Mouse (Mus musculus) kidney, postnatal 0 days (tissue): ENCODE results near the gene Cdnf. TPM values are rescaled to one million over a fixed set of nuclear protein-coding genes. Genes with fewer than 3 reads are reported as not detected.
A peak's percentile ranks its signal among the peaks of the same experiment; 100 is the strongest.

Experiments
- ATAC-seq: fragments of 200-750 bp; cut with Nextera tagmentation; replicated peaks from 2 replicates; pipeline ENCODE4 v1.8.0; 2017; ENCODE audit warnings: low read depth, moderate number of reproducible peaks, moderate TSS enrichment, moderate library complexity; ENCODE audit not compliant: low FRiP score
- DNase-seq: peaks from one replicate; pipeline ENCODE4 v3.0.0-alpha.2; 2016; ENCODE audit warnings: low spot score
- H3K27ac ChIP-seq: fragments of 300-500 bp; sonication (generic); 2 replicates; pipeline ENCODE4 v1.5.1; 2014; ENCODE audit warnings: mild to moderate bottlenecking
- H3K27me3 ChIP-seq: fragments of 300-500 bp; sonication (generic); 2 replicates; pipeline ENCODE4 v1.6.1; 2014; ENCODE audit warnings: low read length, mixed read lengths; ENCODE audit not compliant: insufficient read depth
- H3K36me3 ChIP-seq: fragments of 300-500 bp; sonication (generic); 2 replicates; pipeline ENCODE4 v1.6.1; 2014; ENCODE audit warnings: low read length, mixed read lengths; ENCODE audit not compliant: insufficient read depth
- H3K4me1 ChIP-seq: fragments of 300-500 bp; sonication (generic); replicated peaks from 2 replicates; pipeline ENCODE4 v1.6.1; 2014; ENCODE audit warnings: antibody characterized with exemption, low read length, mixed read lengths; ENCODE audit not compliant: insufficient read depth
- H3K4me2 ChIP-seq: fragments of 300-500 bp; sonication (generic); 2 replicates; pipeline ENCODE4 v1.6.1; 2014; ENCODE audit warnings: mild to moderate bottlenecking, low read length, moderate library complexity, mixed read lengths
- H3K4me3 ChIP-seq: fragments of 300-500 bp; sonication (generic); replicated peaks from 2 replicates; pipeline ENCODE4 v1.5.1; 2014; ENCODE audit warnings: low read depth, low read length
- H3K9ac ChIP-seq: fragments of 300-500 bp; sonication (generic); 2 replicates; pipeline ENCODE4 v1.6.1; 2014; ENCODE audit warnings: low read depth, low read length
- H3K9me3 ChIP-seq: fragments of 300-500 bp; sonication (generic); replicated peaks from 2 replicates; pipeline ENCODE4 v1.6.1; 2016; ENCODE audit warnings: low read length, inconsistent platforms, mixed read lengths
- CTCF ChIP-seq: IDR thresholded peaks from 2 replicates; pipeline ENCODE4 v1.5.1; 2016; ENCODE audit warnings: antibody characterized with exemption, low read depth, mild to moderate bottlenecking, moderate library complexity
- WGBS: fragments of 180-500 bp; shearing (Covaris S2); extraction: QIAGEN DNeasy Blood & Tissue Kit; methylation state at CpG from one replicate; pipeline ENCODE4 v1.1.7; 2014; 5-methylcytosine and 5-hydroxymethylcytosine counted together
- polyA plus RNA-seq: library from polyadenylated mRNA; unstranded; fragments of >200 nt; fragmentation: Nextera tagmentation; extraction: Ambion mirVana; gene quantifications from 2 replicates; pipeline ENCODE4 v1.2.1, GENCODE M21; 2015

Cdnf gene
- polyA plus RNA-seq, 1 experiment from 2014 or later = 0.33 TPM

DNA sequence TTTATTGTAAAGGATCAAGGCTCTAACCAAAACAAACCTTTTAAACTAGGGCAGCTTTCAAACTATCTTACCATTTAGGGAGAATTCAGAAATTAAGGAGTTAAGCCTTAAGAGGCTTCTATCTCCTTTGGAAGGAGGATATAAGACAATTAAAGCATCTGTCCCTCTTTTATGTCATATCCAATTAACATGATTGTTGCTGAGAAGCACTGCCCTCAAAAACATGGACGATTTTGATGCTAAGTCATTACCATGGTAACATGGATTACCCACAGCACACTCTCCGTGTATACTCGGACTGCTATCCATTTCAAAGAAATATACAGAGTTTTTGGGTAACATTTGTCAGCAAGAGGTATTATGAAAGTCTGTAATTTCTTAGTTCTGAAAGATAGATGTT, 23.0 kb upstream of the Cdnf start:
- WGBS = 89% methylated on average over 3 of the region's 3 CpGs
- ATAC-seq = no peak
- no peak for DNase-seq

DNA sequence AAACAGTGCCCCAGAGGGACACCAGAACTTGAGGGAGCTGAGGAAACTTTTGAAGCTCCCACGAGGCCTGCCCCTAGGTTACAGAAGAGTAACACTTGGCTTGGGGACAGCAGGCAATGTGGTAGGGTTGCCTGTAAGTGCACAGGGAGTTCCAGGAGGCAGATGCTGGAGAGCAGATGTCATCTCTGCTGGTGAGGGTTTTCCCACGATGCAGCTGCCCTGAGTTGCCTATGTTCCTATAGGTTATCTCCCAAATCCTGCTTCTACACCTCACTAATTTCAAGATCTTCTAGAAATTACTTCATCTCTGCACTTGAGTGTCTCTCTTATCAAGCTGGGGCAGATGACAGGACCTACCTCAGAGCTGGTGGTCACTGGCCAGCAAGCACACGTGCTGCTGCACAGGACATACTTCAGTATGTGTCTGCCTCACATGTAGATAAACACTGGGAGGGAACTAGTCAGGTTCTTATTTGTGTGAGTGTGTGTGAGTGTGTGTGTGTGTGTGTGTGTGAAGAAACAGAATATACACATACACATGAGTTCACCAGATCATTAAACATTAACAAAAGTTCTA, 18.9 kb upstream of the Cdnf start:
- no peak overlapping the region for H3K4me3 ChIP-seq
- no peak overlapping the region for H3K4me2 ChIP-seq
- ATAC-seq (no peak), DNase-seq (no peak)
- H3K36me3 ChIP-seq = peaks cover 65% of the 10 kb centered on the region
- TF ChIP-seq CTCF = no peak
- H3K27ac ChIP-seq = no peak overlapping the region
- H3K9me3 ChIP-seq = no peaks in the 10 kb centered on the region
- WGBS = 86% methylated on average over 3 of the region's 3 CpGs
- H3K27me3 ChIP-seq = no peaks in the 10 kb centered on the region
- no peak overlapping the region for H3K9ac ChIP-seq
- H3K4me1 ChIP-seq = no peaks in the 10 kb centered on the region

More for the DNA sequence above, 23.0 kb upstream of the Cdnf start:
- Histone ChIP-seq H3K4me2 (no peak overlapping the region), H3K4me3 (no peak overlapping the region), H3K9ac (no peak overlapping the region), H3K27me3 (no peaks in the 10 kb centered on the region), H3K4me1 (no peaks in the 10 kb centered on the region), H3K27ac (no peak overlapping the region), H3K9me3 (no peaks in the 10 kb centered on the region), H3K36me3 (peaks cover 40% of the 10 kb centered on the region)
- TF ChIP-seq CTCF = no peak

DNA sequence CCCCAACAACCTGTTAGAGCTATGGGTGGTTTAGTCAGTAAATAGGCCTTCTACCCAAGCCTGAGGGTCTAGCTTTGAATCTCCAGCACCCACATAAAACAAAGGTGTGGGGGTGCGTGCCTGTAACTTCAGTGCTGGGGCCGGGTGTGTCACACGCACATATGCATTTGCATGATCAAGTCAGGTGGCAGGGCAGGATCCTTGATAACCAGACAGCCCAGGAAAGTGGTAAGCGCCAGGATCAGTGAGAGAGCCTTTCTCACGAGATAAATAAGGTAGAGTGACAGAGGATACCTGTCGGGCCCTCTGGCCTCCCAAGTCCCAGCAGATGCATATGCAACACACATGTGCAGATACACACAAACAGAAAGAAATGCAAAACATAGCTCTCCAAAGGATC, 13.3 kb upstream of the Cdnf start:
- no peak overlapping the region for H3K27ac ChIP-seq
- no peak overlapping the region for H3K9ac ChIP-seq
- no peak overlapping the region for H3K4me2 ChIP-seq
- H3K4me3 ChIP-seq = no peak overlapping the region
- TF ChIP-seq CTCF = no peak
- no peaks in the 10 kb centered on the region for H3K27me3 ChIP-seq
- DNase-seq (no peak), ATAC-seq (no peak)
- 93% methylated on average over 6 of the region's 6 CpGs for WGBS
- H3K36me3 ChIP-seq = peaks cover 51% of the 10 kb centered on the region
- no peaks in the 10 kb centered on the region for H3K9me3 ChIP-seq
- H3K4me1 ChIP-seq = no peaks in the 10 kb centered on the region

DNA sequence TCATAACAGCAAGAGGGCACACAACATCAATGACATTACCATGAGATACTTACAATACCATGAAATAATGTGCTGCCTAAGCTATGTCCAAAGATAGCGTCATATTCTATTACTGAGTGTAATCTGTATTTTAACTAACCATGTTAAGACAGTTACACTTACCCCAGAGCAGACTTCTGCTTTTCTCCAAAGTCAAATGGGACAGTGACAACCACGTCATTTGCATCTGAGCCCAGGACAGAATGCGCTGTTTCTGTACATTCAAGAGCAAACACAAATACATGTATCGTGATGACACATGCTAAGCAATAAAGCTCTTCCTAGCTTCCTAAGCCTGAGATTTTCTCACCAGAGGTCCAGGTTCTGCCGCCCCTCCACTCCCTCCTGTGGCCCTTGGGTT, 11.9 kb upstream of the Cdnf start:
- TF ChIP-seq CTCF = no peak
- ATAC-seq (no peak), DNase-seq (no peak)
- Histone ChIP-seq H3K36me3 (peaks cover 43% of the 10 kb centered on the region), H3K27me3 (no peaks in the 10 kb centered on the region), H3K9me3 (no peaks in the 10 kb centered on the region), H3K27ac (no peak overlapping the region), H3K9ac (no peak overlapping the region), H3K4me2 (no peak overlapping the region), H3K4me1 (no peaks in the 10 kb centered on the region), H3K4me3 (no peak overlapping the region)
- WGBS = 94% methylated on average over 5 of the region's 5 CpGs

DNA sequence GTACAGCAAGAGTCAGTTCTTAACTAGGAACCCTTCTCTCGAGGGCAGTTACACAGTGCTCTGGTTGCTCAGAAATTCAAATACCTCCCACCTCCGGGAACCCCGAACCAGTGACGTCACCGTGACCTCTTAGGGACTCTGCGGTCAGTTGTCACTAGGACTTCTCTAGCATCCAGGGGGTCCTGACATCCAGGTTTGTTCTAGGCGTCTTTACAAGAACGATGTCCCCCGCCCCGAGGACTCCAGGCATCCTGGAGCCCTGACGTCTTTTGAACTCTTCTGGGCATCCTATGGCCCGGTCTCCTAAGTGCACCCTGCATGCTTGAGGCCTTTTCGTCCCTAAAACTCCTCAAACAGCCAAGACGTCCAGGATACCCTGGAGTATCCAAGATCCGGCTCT, 754 bp upstream of the Cdnf start:
- Histone ChIP-seq H3K36me3 (peaks cover 27% of the 10 kb centered on the region), H3K9ac (peak overlapping the region; percentile 74), H3K27ac (peak overlapping the region; percentile 64), H3K9me3 (no peaks in the 10 kb centered on the region), H3K4me3 (peak overlapping the region; percentile 64), H3K4me1 (peaks cover 8% of the 10 kb centered on the region), H3K27me3 (no peaks in the 10 kb centered on the region), H3K4me2 (peak overlapping the region; percentile 78)
- no peak for ATAC-seq
- TF ChIP-seq CTCF = no peak
- peak; percentile 54 for DNase-seq
- WGBS = 0% methylated on average over 15 of the region's 15 CpGs

DNA sequence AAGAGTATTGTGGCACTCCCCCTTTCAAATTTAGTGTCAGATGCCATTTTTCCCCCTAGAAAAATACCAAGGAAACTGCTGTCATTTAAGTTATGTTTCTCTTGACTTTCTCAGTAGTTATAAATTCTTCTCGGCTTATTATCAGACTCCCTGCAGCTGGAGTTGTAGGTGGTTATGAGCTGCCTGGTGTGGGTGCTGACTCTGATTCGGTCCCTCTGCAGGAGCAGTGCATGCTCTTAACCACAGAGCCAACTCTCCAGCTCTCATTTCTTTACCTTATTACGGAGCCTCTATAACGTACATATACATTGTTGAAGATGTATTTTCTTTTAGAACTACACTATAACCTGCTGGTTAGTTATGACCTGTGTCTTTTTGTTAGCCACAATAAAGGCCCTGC, 9.7 kb downstream of the Cdnf start:
- DNase-seq (no peak), ATAC-seq (no peak)
- no peak overlapping the region for H3K9ac ChIP-seq
- no peak for TF ChIP-seq CTCF
- H3K4me2 ChIP-seq = no peak overlapping the region
- H3K27ac ChIP-seq = no peak overlapping the region
- 82% methylated on average over 4 of the region's 4 CpGs for WGBS
- no peaks in the 10 kb centered on the region for H3K9me3 ChIP-seq
- H3K4me1 ChIP-seq = no peaks in the 10 kb centered on the region
- no peaks in the 10 kb centered on the region for H3K36me3 ChIP-seq
- no peaks in the 10 kb centered on the region for H3K27me3 ChIP-seq
- H3K4me3 ChIP-seq = no peak overlapping the region

DNA sequence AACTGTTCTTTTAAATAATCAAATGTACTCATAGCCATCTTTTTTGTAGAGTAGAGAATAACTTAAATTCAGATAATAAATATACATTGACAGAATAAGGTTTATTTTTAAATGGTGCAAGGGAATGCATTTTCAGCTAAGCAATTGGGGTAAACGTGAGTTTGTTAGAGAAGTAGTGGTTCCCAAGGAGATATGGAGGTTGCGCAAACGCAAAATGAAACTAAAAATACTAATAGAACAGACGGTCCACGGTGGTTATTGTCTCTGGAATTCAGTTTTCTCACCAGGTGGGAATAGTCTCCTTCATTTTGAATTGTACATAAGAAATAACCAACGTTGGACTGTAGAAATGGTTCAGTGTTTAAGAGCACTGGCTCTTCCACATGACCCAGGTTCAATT, 13.5 kb downstream of the Cdnf start:
- no peak overlapping the region for H3K27ac ChIP-seq
- 81% methylated on average over 6 of the region's 6 CpGs for WGBS
- no peaks in the 10 kb centered on the region for H3K9me3 ChIP-seq
- no peak for TF ChIP-seq CTCF
- no peak for ATAC-seq
- no peak overlapping the region for H3K9ac ChIP-seq
- no peaks in the 10 kb centered on the region for H3K36me3 ChIP-seq
- no peaks in the 10 kb centered on the region for H3K27me3 ChIP-seq
- H3K4me2 ChIP-seq = no peak overlapping the region
- H3K4me3 ChIP-seq = no peak overlapping the region
- H3K4me1 ChIP-seq = no peaks in the 10 kb centered on the region
- no peak for DNase-seq
